Mouse (Mus musculus) G1E (cell line): Measurements from ENCODE around the gene Ptprj.

Experiments
- CTCF ChIP-seq: IDR thresholded peaks from 2 replicates; pipeline ENCODE4 v1.5.1; 2012; ENCODE audit warnings: low read depth, low read length, inconsistent platforms, mixed read lengths
- TAL1 ChIP-seq: conservative IDR thresholded peaks from 2 replicates; pipeline ENCODE4 v1.6.1; 2012; ENCODE audit warnings: low read depth, low read length, inconsistent platforms, mixed read lengths

DNA sequence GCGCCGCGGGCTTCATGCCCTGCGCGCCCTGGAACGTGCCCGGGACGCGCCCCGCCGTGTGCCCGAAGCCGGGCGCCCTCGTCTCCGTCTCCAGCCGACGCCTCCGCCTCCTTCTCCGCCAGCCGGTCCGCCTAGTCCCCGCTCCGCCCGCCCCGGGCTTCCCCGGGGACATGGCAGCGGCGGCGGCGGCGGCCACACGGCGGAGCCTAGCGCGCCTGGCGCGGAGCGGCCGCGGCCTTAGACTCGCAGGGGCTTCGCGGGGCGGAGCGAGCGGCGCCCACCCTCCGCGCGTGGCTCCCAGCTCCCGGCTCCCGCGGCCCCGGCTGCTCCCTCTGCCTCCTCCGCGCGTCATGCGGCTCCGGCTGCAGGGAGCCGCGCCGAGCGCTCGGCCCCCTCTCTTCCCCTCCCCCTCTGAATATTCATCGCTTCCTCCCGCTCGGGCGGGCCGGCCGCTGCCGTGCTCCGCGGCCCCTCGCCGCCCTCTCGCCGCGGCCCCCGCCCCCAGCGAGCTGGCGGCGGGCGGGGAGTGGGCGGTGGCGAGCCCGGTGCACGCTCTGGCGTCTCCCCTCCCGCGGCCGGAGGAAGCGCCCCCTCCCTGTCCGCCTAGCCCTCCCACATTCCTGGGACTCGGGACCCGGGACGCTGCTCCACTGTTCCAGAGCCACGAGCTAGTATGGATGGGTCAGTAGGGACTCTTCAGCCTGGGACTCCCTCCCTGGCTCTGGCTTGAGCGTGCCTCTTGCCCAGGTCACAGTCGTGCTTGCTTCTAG lies at the start of gene Ptprj:
- TF ChIP-seq TAL1, result no peak
- no peak for TF ChIP-seq CTCF
